Mouse (Mus musculus) liver, embryonic 14.5 days (tissue): ENCODE results near the gene Gmds.

Experiments used
- CTCF ChIP-seq: IDR thresholded peaks from 2 replicates; pipeline ENCODE4 v1.5.1; 2016; ENCODE audit warnings: antibody characterized with exemption, low read depth, control low read depth
- EP300 ChIP-seq: IDR thresholded peaks from 2 replicates; pipeline ENCODE4 v1.6.1; 2016; ENCODE audit warnings: antibody characterized with exemption, low read depth

- TF ChIP-seq EP300 (no peak), CTCF (no peak)
Observed at GRCm38 (mm10) chr13:31823316-31823715, 515.2 kb downstream of the Gmds start.
